Mouse (Mus musculus): ENCODE measurements around the gene Hsdl1. TPM values are rescaled to one million over a fixed set of nuclear protein-coding genes. Genes with fewer than 3 reads are reported as not detected.
A peak's percentile ranks its signal among the peaks of the same experiment; 100 is the strongest.

The Hsdl1 gene
- polyA plus RNA-seq, 1 experiment from 2014 or later: 40.4 TPM

DNA sequence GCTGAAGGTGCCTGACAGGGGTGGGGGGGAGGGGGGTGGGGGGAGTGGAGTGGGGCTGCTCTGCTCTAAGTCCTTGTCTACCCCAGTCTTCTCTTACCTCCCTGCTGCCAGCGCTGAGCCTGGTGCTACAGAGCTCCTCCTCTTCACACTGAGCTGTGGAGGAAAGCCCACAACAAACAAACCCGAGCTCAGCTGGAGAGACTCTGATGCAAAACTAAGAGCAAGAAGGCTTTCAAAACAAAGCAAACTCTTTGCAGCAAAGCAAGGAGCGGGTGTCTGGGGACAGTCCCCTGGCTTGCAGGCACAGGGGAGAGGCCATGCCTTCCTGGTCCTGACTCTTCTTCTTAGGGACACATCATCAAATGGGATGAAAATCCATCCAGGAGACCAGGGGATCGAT, 5.1 kb downstream of the Hsdl1 start:
- H3K36me3 ChIP-seq (ENCODE audit: control insufficient read depth, insufficient read depth, low read length): peaks cover 7% of the 10 kb centered on the region; the same call in 1 of the 2 replicates
- no peak overlapping the region for H3K4me3 ChIP-seq (ENCODE audit: low read depth, low read length)
- H3K4me2 ChIP-seq: no peak overlapping the region
- H3K9ac ChIP-seq (ENCODE audit: low read depth, low read length): no peak overlapping the region
- DNase-seq (ENCODE audit: low spot score): no peak
- ATAC-seq (replicated peaks; ENCODE audit: low FRiP score): no peak
- no peak overlapping the region for H3K27ac ChIP-seq (ENCODE audit: low read depth, low read length)
- no peaks in the 10 kb centered on the region for H3K9me3 ChIP-seq (ENCODE audit: control insufficient read depth, low read length)
- H3K4me1 ChIP-seq (replicated peaks; ENCODE audit: control insufficient read depth, insufficient read depth, low read length): peaks cover 19% of the 10 kb centered on the region
- H3K27me3 ChIP-seq (replicated peaks; ENCODE audit: control insufficient read depth, insufficient read depth, low read length): no peaks in the 10 kb centered on the region
- WGBS: 42% methylated on average over 4 of the region's 4 CpGs

- Histone ChIP-seq H3K27ac (ENCODE audit: low read depth, low read length) (no peak overlapping the region), H3K4me1 (replicated peaks; ENCODE audit: control insufficient read depth, insufficient read depth, low read length) (peaks cover 18% of the 10 kb centered on the region), H3K9ac (ENCODE audit: low read depth, low read length) (no peak overlapping the region), H3K9me3 (ENCODE audit: control insufficient read depth, low read length) (no peaks in the 10 kb centered on the region), H3K36me3 (ENCODE audit: control insufficient read depth, insufficient read depth, low read length) (peaks cover 10% of the 10 kb centered on the region; the same call in 1 of the 2 replicates), H3K4me3 (ENCODE audit: low read depth, low read length) (no peak overlapping the region), H3K4me2 (no peak overlapping the region), H3K27me3 (replicated peaks; ENCODE audit: control insufficient read depth, insufficient read depth, low read length) (no peaks in the 10 kb centered on the region)
- ATAC-seq (replicated peaks; ENCODE audit: low FRiP score) (no peak), DNase-seq (ENCODE audit: low spot score) (no peak)
- WGBS: 67% methylated on average over 7 of the region's 7 CpGs
Measured at GRCm38 (mm10) chr8:119568951-119569350, 6.0 kb downstream of the Hsdl1 start.

- Histone ChIP-seq H3K9me3 (ENCODE audit: control insufficient read depth, low read length) (no peaks in the 10 kb centered on the region), H3K9ac (ENCODE audit: low read depth, low read length) (no peak overlapping the region), H3K4me3 (ENCODE audit: low read depth, low read length) (no peak overlapping the region), H3K4me1 (replicated peaks; ENCODE audit: control insufficient read depth, insufficient read depth, low read length) (peaks cover 11% of the 10 kb centered on the region), H3K36me3 (ENCODE audit: control insufficient read depth, insufficient read depth, low read length) (peaks cover 10% of the 10 kb centered on the region; the same call in 1 of the 2 replicates), H3K27me3 (replicated peaks; ENCODE audit: control insufficient read depth, insufficient read depth, low read length) (no peaks in the 10 kb centered on the region), H3K4me2 (no peak overlapping the region), H3K27ac (ENCODE audit: low read depth, low read length) (no peak overlapping the region)
- no peak for ATAC-seq (replicated peaks; ENCODE audit: low FRiP score)
- WGBS: 83% methylated on average over 9 of the region's 9 CpGs
- no peak for DNase-seq (ENCODE audit: low spot score)
Measured at GRCm38 (mm10) chr8:119568251-119568650, 6.7 kb downstream of the Hsdl1 start.

GRCm38 (mm10) chr8:119566367-119566766, 8.6 kb downstream of the Hsdl1 start:
- WGBS: 80% methylated on average over 11 of the region's 11 CpGs
- Histone ChIP-seq H3K9me3 (ENCODE audit: control insufficient read depth, low read length) (no peaks in the 10 kb centered on the region), H3K4me2 (no peak overlapping the region), H3K27ac (ENCODE audit: low read depth, low read length) (no peak overlapping the region), H3K9ac (ENCODE audit: low read depth, low read length) (no peak overlapping the region), H3K4me1 (replicated peaks; ENCODE audit: control insufficient read depth, insufficient read depth, low read length) (peaks cover 3% of the 10 kb centered on the region; the same call in 1 of the 2 replicates), H3K27me3 (replicated peaks; ENCODE audit: control insufficient read depth, insufficient read depth, low read length) (no peaks in the 10 kb centered on the region), H3K36me3 (ENCODE audit: control insufficient read depth, insufficient read depth, low read length) (peaks cover 12% of the 10 kb centered on the region), H3K4me3 (ENCODE audit: low read depth, low read length) (no peak overlapping the region)
- DNase-seq (ENCODE audit: low spot score) (no peak), ATAC-seq (replicated peaks; ENCODE audit: low FRiP score) (no peak)

DNA sequence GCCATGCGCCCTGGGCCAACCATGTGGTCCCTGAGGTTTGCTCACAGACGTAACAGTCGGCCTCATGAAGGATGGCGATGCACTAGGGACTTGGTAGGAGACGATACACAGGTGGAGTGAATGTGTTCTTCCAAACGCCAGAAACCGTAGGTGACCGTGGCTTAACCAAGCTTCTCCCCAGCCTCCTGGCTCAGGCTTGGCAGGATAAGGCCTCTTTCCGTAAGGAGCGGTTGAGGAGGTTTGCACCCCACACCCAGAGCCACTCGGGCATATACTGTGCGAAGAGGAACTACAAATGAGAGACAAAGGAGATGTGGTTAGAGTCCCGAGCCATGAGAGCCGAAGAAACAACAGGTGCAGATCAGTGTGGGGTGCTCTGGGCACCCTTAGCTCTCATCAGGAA, 11.1 kb downstream of the Hsdl1 start:
- H3K4me2 ChIP-seq: no peak overlapping the region
- H3K36me3 ChIP-seq (ENCODE audit: control insufficient read depth, insufficient read depth, low read length): peaks cover 12% of the 10 kb centered on the region
- WGBS: 88% methylated on average over 14 of the region's 14 CpGs
- H3K4me1 ChIP-seq (replicated peaks; ENCODE audit: control insufficient read depth, insufficient read depth, low read length): no peaks in the 10 kb centered on the region; the same call in 1 of the 2 replicates
- H3K27me3 ChIP-seq (replicated peaks; ENCODE audit: control insufficient read depth, insufficient read depth, low read length): no peaks in the 10 kb centered on the region
- H3K9me3 ChIP-seq (ENCODE audit: control insufficient read depth, low read length): no peaks in the 10 kb centered on the region
- no peak overlapping the region for H3K4me3 ChIP-seq (ENCODE audit: low read depth, low read length)
- H3K27ac ChIP-seq (ENCODE audit: low read depth, low read length): no peak overlapping the region
- no peak for DNase-seq (ENCODE audit: low spot score)
- no peak overlapping the region for H3K9ac ChIP-seq (ENCODE audit: low read depth, low read length)
- no peak for ATAC-seq (replicated peaks; ENCODE audit: low FRiP score)

DNA sequence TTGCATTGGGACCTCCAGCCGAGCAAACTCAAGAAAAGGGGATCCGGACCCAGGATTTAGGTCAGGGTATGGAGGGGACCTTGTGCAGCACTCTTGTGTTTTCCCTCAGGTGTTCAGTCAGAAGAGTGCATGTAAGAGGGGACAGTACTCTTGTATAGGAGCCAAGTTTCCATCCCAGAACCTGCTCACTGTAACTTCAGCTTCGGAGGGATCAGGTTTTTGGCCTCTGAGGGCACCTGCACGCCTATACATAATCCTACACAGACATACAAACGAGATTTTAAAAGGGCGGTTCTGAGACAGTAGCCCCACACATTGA, 15.6 kb downstream of the Hsdl1 start:
- Histone ChIP-seq H3K4me3 (ENCODE audit: low read depth, low read length) (peak overlapping the region; percentile 87; the same call in 1 of the 2 replicates), H3K4me1 (replicated peaks; ENCODE audit: control insufficient read depth, insufficient read depth, low read length) (peaks cover 23% of the 10 kb centered on the region), H3K9me3 (ENCODE audit: control insufficient read depth, low read length) (no peaks in the 10 kb centered on the region), H3K9ac (ENCODE audit: low read depth, low read length) (peak overlapping the region; percentile 71), H3K27ac (ENCODE audit: low read depth, low read length) (peak overlapping the region; percentile 72), H3K4me2 (peak overlapping the region; percentile 79), H3K27me3 (replicated peaks; ENCODE audit: control insufficient read depth, insufficient read depth, low read length) (no peaks in the 10 kb centered on the region), H3K36me3 (ENCODE audit: control insufficient read depth, insufficient read depth, low read length) (peaks cover 2% of the 10 kb centered on the region)
- WGBS: 85% methylated on average over 6 of the region's 6 CpGs
- no peak; the same call in 1 of the 2 replicates for ATAC-seq (replicated peaks; ENCODE audit: low FRiP score)
- DNase-seq (ENCODE audit: low spot score): no peak

DNA sequence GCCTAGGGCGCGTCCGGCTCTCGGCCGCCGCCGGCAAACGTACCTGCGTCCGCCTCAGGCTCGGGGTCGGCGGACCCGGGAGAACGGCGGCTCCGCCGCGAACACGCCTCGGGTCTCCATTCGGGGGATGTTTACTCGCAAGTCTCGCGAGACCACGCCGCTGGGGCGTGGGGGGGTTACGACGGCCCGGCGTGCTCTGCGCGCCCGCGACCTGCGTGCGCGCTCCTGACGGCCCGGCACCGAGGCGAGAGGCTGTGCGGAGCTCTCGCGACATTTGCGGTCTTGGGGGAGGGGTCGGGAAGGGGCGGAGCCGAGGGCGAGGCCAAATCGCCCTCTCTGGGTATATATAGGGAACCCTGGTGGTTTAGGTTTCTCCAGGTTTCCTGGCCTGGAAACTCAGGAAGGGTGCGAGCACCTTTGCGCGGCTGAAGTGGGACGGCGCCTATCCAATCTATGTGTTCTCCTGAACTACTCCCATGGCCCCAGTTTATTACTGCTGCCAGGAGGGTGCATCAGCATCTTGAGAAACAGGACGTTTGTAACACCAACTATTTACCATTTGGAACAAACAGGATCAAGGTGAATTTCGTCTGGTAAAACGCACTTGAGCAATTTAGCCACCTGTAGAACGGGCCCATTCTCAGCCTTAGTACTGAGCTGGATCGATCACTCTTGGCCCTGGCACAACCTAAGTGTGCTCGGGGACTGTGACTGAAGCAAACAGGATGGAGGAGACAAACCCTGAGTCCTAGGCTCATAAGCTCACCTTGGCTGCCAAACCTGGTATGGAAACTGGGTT, 16.2 kb downstream of the Hsdl1 start, which contains the start of gene Mbtps1:
Gene Mbtps1, minus strand, starts transcription at position 133 of the 799 bp plus-strand sequence.
- WGBS: 5% methylated on average over 60 of the region's 63 CpGs
- H3K9me3 ChIP-seq (ENCODE audit: control insufficient read depth, low read length): no peaks in the 10 kb centered on the region
- H3K4me2 ChIP-seq: peak within 1 kb of the TSS; percentile 81
- peak within 1 kb of the TSS; percentile 86 for H3K27ac ChIP-seq (ENCODE audit: low read depth, low read length)
- DNase-seq (ENCODE audit: low spot score) (peak; percentile 100), ATAC-seq (replicated peaks; ENCODE audit: low FRiP score) (peak; percentile 96)
- H3K36me3 ChIP-seq (ENCODE audit: control insufficient read depth, insufficient read depth, low read length): peaks cover 2% of the 10 kb centered on the region
- H3K27me3 ChIP-seq (replicated peaks; ENCODE audit: control insufficient read depth, insufficient read depth, low read length): no peaks in the 10 kb centered on the region
- H3K4me3 ChIP-seq (ENCODE audit: low read depth, low read length): peak within 1 kb of the TSS; percentile 87
- H3K9ac ChIP-seq (ENCODE audit: low read depth, low read length): peak within 1 kb of the TSS; percentile 88
- H3K4me1 ChIP-seq (replicated peaks; ENCODE audit: control insufficient read depth, insufficient read depth, low read length): peaks cover 28% of the 10 kb centered on the region

DNA sequence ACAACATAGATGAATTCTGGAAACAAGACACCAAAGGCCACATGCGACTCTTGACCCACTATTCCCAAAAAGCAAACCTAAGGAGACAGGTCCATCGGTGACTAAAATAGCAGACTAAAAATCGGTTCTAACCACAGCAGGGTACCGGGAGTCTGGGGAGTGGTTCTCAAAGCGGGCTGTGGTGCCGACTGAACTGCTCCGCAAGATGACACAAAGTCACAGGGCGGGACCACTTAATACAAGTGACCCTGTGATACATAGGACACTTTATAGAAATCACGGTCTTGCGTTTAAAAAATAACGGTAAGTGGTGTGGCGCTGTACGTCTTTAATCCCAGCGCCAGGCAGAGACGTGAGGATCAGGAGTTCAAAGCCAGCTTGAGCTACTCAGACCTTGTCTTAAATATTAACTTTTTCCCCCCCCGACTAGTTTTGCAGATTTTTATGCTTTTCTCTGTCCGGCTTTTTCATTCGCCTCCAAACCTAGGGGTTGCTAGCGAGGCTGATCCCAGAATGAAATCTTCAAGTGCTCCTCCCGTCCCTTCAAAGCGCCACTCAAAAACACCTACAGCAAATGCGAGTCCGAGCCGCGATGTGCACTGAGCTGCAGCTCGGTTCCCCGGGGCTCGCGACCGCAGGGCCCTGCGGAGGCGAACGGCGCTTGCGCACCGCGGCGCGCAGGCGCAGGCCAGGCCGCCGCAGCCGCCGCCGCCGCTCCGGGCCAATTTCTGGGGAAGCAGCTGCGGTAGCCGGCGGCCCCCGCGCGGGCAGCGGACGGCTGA, 17.0 kb downstream of the Hsdl1 start:
- peak; percentile 88 for ATAC-seq (replicated peaks; ENCODE audit: low FRiP score)
- under 1% methylated on average over 55 of the region's 55 CpGs for WGBS
- DNase-seq (ENCODE audit: low spot score): no peak
- Histone ChIP-seq H3K4me1 (replicated peaks; ENCODE audit: control insufficient read depth, insufficient read depth, low read length) (peaks cover 35% of the 10 kb centered on the region), H3K4me3 (ENCODE audit: low read depth, low read length) (peak overlapping the region; percentile 87), H3K9me3 (ENCODE audit: control insufficient read depth, low read length) (no peaks in the 10 kb centered on the region), H3K36me3 (ENCODE audit: control insufficient read depth, insufficient read depth, low read length) (peaks cover 2% of the 10 kb centered on the region; the same call in 1 of the 2 replicates), H3K9ac (ENCODE audit: low read depth, low read length) (peak overlapping the region; percentile 88), H3K27me3 (replicated peaks; ENCODE audit: control insufficient read depth, insufficient read depth, low read length) (no peaks in the 10 kb centered on the region), H3K27ac (ENCODE audit: low read depth, low read length) (peak overlapping the region; percentile 86), H3K4me2 (peak overlapping the region; percentile 81)
